Mouse (Mus musculus) bone marrow, adult 2 months (tissue): ENCODE results near the gene Stxbp6.

Source experiments
- CTCF ChIP-seq: fragments of 200-500 bp; IDR thresholded peaks from 2 replicates; pipeline ENCODE4 v1.5.1; 2011; ENCODE audit warnings: low read length, control low read depth; ENCODE audit not compliant: control insufficient read depth, insufficient read depth
- POLR2A ChIP-seq: fragments of 200-500 bp; IDR thresholded peaks from 2 replicates; pipeline ENCODE4 v1.6.1; 2011; ENCODE audit warnings: low read depth, mild to moderate bottlenecking, control low read depth, low read length, borderline replicate concordance; ENCODE audit not compliant: control insufficient read depth

DNA sequence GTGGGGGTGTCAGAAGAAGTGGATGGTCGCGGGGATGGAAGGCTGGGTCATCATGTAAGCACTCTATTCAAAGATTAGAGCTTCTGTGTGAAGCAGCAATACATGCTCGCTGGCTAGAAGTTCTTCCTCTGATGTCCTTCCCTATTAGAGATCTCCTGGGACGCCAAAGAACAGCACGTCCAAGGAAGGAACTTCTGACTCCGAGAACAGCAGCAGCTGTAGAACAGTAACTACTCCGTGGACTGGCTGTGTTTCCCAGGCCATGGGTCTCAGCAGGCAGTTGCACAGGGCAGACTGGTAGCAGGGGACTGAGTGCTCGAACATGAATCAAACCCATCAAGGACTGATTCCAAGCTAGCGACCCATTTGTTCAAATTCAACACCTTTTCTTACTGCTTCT is 24.6 kb downstream of the Stxbp6 start:
- TF ChIP-seq CTCF, result no peak
- no peak for TF ChIP-seq POLR2A
